Mouse (Mus musculus): ENCODE measurements at regions not wholly inside any gene's neighbourhood (a gene's known extent, or its start where the extent isn't known, plus 50 kb on each side); places are given as distances from the start of the nearest gene placed in this dataset.
"Not testable (repeated sequence)": the region's sequence is repeated elsewhere in the genome, so short reads cannot be mapped to it uniquely, and the experiment has no call there.

DNA sequence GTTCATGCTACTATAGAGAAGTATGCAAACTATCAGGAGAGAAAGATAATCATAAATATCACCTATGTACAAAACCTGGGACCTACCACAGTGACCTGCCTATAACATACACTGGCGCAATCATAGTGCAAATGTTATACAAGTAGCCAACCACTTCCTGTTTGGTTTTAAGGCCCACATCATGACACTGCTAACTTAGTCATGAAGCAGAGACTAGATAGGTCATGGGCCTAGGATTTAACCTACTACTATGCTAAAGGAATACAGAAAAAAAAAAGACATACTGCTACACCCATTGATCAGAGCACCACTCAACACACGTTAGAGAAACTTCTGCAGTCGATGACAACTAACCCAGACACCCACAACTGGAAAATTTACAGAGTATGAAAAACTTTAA is 498.6 kb upstream of the Acvr2a start:
- no peak for ATAC-seq (ENCODE audit: insufficient number of reproducible peaks, low FRiP score, low TSS enrichment)

DNA sequence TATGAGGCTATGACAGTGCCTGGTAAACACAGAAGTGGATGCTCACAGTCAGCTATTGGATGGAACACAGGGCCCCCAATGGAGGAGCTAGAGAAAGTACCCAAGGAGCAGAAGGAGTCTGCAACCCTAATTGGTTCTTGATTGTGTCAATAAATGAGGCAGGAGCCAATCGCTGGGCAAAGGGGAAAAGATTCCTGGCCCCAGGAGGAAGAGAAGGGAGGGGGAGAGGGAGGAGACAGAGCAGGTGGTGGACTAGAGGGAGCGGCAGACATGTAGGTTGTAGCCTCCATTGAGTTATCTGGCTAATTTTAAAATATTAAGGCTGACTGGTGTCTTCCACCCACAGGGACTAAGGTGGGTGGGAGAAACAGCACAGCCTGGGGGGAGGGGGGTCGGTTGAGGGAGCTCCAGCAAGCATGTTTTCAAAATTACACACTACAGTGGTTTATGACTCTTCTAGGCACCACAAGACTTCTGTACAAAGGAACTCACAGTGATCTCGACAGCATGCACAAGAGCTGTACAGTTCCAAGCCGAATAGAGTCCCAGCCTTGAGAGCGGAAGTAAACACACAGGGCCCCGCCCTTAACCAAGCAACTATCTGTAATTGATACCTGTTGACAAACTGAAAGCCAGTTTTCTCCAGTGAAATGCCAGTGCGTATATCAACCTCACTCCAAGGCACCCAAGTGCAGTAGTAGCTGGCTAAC is 497.6 kb upstream of the Acvr2a start:
- ATAC-seq (ENCODE audit: insufficient number of reproducible peaks, low FRiP score, low TSS enrichment) = no peak

DNA sequence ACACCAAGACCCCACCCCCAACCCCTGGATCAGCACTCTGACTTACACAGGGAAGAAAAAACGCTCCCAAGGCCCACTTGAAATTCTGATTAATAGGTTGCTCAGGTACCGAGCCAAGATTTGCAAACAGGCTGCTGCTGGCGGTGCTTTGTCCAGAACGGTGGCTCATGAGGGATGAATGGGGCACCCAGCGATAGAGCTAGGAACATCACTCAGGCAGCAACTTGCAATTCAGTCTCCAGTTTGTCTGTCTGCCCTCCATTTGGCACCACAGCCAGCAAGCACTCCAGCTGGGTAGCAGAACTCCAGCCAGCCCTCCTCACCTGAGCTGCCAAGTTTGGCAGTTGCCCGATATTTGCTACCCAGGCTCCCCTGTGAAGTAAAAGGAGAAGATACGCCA is 496.1 kb upstream of the Acvr2a start:
- peak; percentile 84 for ATAC-seq (ENCODE audit: insufficient number of reproducible peaks, low FRiP score, low TSS enrichment)

DNA sequence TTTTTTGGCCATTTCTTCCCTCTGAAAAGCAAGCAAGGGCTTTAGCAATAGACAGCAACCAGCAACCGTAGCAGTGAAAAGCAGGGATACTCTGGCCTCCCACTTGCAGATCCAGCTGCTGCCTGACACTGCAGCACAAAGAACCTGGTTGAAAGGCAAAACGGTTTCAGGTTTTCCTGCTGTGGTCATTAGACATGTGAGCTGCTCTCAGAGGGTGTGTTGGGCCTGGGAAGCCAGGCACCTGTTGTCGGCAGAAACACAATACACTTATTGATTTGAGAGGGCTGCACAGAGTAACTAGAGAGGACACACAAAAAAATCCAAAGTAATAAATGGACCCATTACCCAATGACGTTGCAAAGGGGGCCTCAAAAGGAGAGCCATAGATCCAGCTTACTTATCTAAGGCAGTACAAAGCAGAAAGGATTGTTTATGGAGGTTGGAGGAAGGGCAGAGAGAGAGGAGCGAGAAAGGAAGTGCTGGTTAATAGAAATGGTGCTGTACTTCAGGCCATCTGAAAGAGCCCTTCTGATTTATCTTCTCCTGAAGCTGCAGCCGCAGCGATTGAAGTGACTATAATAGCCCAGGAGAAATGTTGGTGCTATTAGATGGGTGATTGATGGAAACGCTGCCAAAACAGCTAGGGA is 495.4 kb upstream of the Acvr2a start:
- 0 out of 2 replicates have a peak, but pooled peaks have one; percentile 5 for ATAC-seq (ENCODE audit: insufficient number of reproducible peaks, low FRiP score, low TSS enrichment)

DNA sequence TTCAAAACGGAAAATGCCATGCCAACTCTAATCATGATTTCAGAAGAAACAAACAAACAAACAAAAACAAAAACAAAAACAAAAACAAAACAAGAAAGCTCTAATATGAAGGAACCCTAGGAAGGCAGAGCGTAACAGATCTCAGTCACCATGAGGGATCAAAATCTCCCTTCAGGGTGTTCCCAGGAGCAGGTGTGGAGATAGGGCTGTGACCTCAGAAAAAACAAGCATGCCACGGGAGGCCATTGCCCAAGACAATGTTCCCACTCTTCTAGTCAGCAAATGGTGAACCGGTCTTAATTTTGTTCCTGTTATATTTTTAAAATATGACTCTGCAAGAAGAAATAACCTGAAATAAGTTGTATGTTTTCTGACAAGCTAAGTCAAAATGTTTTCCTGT is 492.4 kb upstream of the Acvr2a start:
- ATAC-seq (ENCODE audit: insufficient number of reproducible peaks, low FRiP score, low TSS enrichment) = no peak

DNA sequence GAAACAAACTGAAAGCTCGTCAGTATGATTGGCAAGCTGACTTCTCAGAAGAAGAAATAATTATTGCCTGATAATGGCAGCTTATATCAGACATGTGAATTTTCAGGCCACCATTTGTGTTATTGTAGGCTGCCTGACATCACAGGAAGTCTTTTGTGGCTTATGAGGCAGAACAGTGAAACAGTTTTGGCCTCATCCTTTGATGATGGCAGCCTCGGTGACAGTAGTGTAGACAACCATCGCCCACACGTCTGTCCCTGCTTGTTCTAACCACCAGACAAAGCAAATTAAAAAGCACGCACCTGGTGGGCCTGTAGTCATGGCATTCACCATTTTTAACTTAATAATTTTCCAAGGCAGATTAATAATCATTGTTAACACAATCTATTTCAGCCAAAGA is 491.6 kb upstream of the Acvr2a start:
- no peak for ATAC-seq (ENCODE audit: insufficient number of reproducible peaks, low FRiP score, low TSS enrichment)

DNA sequence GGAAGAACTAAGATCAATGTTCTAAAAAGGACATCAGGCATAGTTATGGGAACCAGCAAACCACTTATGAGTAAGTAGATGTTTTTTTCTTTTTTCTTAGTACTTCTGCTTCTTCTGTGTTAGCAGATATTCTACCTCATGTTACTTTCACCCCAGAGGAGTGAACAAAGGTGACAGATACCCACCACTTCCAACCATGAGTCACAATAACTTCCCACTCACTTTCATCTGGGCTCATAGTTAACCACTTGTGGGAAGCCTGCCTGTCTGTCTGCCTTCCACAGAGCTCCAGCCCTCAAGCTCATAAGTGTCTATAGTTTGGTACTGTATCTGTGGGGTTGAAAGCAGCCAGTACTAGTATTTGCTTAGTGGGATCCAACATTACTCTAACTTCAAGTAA is 485.7 kb upstream of the Acvr2a start:
- no peak for ATAC-seq (ENCODE audit: insufficient number of reproducible peaks, low FRiP score, low TSS enrichment)

DNA sequence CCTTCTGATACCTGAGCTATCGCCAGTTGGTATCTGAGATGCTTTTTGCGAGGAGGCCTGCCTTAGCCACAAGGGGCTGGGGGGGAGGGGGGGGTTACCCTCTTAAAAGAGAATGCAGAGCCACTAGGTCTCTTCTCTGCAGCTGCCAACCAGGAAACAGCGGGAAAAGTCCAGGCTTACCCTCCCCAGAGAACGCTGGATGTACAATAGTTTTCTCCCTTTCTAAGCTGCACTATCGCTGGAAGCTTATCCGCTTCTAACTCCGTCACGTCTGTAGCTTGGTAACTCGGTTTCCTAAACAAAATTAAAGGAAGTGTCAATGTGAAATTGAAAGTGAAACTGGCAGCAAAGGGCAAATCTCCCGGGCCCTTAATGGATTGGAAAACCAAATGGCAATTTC is 481.1 kb upstream of the Acvr2a start:
- no peak for ATAC-seq (ENCODE audit: insufficient number of reproducible peaks, low FRiP score, low TSS enrichment)

DNA sequence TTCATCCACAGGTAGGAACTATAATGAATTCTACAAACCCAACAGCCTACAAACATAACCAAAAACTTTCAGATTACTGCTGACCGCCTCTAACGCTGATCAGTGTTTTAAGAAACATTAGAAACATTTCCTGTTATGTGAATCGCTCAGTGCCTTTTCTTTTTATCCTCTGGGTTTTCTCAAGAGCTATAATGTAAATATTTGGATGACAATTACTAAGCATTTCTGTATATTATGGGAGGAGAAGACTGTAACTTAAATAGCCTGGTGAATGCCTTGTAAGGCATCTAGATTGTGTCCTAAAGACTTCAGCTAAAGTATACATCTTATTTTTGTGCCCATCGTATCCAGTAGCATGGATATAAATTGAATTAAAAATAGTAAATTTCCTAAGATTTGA is 465.9 kb upstream of the Acvr2a start:
- ATAC-seq (ENCODE audit: insufficient number of reproducible peaks, low FRiP score, low TSS enrichment) = no peak

DNA sequence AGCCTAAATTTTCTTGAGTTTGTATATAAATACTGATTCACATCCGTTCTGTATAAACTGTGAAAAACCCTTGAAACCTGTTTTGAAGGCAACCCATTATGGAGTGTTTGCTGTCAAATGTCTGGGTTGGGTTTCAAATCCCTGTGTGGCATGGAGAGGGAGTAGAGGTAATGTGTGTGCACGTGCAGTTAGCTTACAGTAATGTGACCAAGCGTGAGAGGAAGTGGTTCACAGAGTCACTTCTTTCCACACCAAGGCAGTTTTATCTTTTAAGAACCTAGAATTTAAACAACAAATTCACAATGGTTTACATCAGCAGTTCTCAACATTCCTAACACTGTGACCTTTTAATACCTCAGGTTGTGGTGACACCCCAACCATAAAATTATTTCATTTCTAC is 464.1 kb upstream of the Acvr2a start:
- ATAC-seq (ENCODE audit: insufficient number of reproducible peaks, low FRiP score, low TSS enrichment) = no peak

DNA sequence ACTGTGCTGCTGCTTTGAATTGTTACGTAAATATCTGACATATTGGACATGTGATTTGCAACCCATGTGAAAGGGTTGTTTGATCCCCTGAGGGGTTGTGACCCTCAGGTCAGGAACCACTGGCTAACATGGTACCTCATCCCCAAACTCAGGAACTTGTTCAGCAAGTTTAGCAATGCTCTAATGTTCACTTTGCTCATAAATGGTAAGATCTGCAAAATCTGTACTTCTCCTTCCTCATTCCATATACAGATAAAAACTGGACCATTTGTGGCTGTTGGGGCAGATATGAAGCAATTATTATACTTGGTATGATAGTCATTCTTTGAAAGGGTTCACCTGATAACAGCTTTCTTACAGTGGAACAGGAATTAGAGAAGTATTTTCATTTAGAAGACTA is 463.7 kb upstream of the Acvr2a start:
- no peak for ATAC-seq (ENCODE audit: insufficient number of reproducible peaks, low FRiP score, low TSS enrichment)

DNA sequence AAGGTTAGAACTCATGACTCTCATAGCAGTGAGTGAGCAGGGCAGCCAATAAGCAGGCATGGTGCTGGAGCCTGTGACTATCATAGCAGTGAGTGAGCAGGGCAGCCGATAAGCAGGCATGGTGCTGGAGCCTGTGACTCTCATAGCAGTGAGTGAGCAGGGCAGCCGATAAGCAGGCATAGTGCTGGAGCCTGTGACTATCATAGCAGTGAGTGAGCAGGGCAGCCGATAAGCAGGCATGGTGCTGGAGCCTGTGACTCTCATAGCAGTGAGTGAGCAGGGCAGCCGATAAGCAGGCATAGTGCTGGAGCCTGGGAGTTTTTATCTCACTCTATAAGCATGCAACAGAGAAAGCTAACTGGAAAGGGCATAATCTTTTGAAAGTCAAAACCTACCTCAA is 442.3 kb upstream of the Acvr2a start:
- not testable (repeated sequence) for ATAC-seq (ENCODE audit: insufficient number of reproducible peaks, low FRiP score, low TSS enrichment)

DNA sequence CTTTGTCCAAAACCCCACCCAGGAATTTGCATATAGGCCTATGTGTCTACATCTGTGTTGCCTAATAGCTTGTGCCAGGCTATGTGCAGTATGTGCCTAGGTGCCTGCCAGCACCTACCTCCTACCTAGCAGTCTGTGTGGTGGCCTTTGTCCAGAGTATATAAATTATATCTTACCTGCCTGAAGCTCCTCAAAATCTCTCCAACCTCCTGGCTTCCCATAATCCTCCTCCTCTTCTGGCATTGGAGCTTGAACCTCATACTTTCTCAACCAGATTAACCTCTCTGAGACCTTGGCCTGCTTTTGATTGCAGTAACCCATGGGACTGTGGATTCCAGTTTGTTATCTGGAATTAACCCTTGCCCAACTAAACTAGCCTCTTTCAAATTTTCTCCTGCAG is 440.8 kb upstream of the Acvr2a start:
- no peak for ATAC-seq (ENCODE audit: insufficient number of reproducible peaks, low FRiP score, low TSS enrichment)

DNA sequence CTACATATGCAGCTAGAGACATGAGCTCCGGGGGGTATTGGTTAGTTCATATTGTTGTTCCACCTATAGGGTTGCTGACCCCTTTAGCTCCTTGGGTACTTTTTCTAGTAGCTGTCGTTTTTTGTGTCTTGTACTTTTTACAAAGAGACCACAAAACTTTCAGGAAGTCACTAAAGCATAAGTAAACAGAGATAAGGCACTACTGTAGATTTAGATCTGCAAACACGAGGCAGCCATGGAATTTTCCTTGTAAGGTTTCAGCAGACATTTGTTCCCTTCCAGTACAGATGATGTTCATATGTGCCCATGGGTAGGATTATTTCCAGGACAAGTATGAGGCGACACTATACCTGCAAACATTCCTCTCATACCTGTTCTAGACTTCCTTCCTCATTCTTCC is 439.6 kb upstream of the Acvr2a start:
- no peak for ATAC-seq (ENCODE audit: insufficient number of reproducible peaks, low FRiP score, low TSS enrichment)

DNA sequence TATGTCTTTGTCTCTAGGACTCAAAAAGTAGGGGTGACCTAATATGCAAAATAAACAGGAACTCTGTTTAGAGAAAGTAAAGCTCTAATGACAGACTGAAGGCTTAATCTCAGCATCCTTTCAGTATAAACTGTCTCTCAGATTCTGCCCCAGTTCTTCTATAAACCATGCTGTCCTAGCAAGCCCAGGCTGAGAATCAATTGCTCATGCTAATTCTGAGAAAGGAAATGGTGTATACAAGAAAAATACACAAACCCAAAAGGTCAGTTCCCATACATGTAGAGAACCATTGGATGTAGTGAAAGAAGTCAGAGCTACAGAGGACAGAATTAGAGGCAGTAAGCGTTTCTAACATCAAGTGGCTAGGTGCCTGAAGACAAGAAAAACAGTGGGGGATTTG is 435.7 kb upstream of the Acvr2a start:
- no peak for ATAC-seq (ENCODE audit: insufficient number of reproducible peaks, low FRiP score, low TSS enrichment)

DNA sequence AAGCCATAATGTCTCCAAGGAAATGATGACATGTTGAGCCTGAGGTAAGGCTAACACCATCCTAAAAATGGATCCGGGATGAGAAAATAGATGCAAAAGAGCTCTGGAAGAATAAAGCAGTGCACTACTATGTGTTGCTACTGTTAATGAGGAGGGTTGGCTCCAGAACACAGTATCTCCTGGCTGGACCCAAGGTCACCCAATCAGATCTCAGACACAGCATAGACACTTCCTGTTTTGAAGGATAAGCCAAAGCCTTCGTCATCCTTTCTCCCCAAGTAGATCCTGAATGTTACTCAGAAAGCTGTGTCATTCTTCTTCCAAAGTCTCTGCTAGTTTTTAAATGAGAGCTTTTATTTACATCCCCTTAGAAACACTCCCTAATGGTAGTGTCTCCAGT is 435.2 kb upstream of the Acvr2a start:
- ATAC-seq (ENCODE audit: insufficient number of reproducible peaks, low FRiP score, low TSS enrichment) = no peak

DNA sequence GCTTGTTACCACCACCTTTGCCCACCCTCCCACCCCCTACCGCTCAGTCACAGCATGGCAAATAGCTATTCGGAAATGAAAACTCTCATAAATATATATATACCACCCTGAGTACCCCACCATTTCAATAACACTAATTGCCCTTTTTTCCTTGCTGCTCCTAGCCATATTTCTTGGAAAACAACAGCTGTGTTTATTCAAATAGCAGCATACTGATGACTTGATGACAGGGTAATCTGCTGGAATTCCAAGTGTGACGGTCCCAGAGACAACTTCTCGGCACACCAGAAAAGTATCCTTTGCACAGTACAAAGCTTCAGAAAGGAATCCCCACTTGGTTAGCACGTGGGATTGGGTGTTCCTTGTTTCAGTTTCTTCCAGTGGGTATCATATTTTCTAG is 433.8 kb upstream of the Acvr2a start:
- ATAC-seq (ENCODE audit: insufficient number of reproducible peaks, low FRiP score, low TSS enrichment) = no peak

DNA sequence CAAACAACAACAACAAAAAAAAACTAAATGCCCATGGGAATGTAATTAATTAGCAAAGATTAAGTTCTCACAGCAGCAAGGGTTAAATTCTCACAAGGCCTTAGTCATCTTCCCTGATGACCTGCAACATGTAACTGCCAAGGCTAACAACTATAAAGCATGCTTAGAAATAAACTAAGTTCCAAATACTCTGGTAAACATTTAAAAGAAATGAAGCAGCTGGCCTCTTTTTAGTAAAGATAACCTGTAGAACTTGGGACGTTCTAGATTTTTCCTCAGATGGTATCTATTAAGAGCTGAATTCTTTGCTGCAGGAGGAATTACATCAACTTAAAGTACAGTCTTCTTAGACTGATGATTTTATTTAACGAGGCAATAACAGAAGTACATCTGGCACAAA is 433.1 kb upstream of the Acvr2a start:
- ATAC-seq (ENCODE audit: insufficient number of reproducible peaks, low FRiP score, low TSS enrichment) = no peak

DNA sequence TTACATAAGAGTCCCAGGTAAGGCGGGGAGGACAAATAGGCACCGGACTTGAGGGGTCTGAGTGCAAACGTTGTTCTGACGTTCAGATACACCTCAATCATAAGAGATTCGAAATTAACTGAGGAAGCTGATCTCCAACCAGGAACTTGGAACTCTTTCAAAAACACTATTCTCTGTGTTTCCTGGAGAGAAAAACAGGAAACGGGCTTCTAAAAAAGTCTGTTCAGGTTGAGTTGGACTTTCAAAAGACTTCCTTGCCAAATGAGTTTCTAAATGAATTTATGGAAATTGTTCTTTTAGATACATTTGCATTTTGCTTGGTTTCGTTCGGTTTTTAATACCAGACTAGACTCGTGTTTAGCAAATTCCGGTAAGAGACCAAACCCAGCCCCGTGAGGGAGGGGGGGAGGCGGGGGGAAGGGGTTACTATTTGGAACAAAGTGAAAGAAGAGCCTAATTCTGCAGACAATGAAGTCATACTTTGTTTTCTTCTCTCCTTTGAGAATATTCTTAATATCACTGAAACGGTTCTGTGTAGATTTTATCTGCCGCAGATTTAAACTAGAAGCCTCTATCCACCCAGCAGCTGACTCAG is 432.3 kb upstream of the Acvr2a start:
- ATAC-seq (ENCODE audit: insufficient number of reproducible peaks, low FRiP score, low TSS enrichment) = no peak

DNA sequence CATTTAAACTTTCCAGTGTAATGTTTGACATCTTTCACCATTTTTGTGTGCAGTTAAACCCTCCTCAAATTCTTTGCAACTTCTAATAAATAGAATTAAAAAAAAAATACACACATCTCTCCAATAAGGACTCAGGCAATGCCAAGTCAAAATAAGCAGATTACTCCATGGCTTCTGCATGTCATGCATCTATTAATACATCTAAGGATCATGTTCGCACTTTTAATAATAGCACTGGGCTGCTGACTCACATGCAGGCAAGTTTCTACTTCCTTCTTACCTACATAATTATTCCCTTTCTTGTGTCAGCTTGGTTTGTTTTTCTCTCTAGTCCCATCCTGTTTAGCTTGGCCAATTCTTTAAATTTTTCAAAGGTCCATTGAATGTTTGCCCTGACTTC is 415.4 kb upstream of the Acvr2a start:
- ATAC-seq (ENCODE audit: insufficient number of reproducible peaks, low FRiP score, low TSS enrichment) = no peak

DNA sequence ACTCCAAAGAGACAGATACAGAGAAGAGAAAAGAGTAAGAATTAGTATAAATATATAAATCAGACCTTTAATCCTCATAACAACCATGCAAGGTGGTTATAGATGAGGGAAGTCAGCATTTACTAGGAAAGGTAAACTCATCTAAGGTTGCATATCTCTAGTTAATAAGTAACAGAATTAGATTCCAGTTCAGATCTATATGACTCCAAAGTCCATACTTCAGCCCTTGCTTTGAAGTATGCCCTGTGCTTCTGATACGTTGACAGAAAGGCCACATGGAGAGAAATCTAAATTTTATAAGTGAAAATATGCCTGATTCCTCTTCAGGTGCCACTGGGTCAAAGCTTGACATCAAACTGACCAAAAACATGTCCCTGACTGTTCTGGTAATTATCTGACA is 414.7 kb upstream of the Acvr2a start:
- no peak for ATAC-seq (ENCODE audit: insufficient number of reproducible peaks, low FRiP score, low TSS enrichment)

DNA sequence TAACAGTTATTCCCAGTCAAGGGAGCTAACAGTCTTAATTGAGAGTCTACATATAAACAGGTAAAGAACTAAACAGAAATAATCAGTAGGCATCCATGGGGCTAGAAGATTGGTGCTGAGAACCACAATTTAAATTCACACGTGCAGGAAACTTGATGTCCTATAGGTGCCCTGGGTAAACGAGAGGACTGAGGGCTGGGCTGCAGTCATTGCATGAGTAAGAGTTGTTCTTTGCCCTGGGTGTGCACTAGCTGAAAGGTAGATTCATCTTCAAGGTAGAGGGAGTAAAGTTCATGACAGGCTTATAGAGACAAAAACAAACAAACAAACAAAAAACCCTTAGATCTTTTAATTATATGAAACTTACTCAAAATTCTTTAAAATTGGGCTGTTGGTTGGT is 411.1 kb upstream of the Acvr2a start:
- ATAC-seq (ENCODE audit: insufficient number of reproducible peaks, low FRiP score, low TSS enrichment) = no peak

Measured in cerebellum, adult (tissue).